Mouse (Mus musculus): ENCODE measurements at regions not wholly inside any gene's neighbourhood (a gene's known extent, or its start where the extent isn't known, plus 50 kb on each side); places are given as distances from the start of the nearest gene placed in this dataset.

DNA sequence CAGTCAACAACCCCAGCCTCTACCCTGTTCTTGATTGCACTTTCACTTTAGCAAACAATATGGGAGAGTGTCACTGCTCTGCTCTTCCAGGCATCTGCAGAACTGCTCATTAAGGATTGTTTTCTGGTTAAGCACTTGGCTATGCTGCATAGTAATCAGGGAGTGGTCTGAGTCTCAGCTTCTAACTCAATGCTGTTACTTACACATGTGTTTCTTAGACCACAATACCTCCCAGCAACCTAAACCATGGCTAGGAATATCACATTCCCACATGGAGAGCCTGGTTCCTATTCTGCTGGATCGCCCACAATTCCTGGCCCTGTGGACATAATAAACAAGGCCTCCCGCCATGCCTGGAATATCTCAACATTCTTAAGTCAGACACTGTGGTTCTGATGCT lies 493.3 kb upstream of the Id2 start:
- Histone ChIP-seq H3K4me3 (ENCODE audit: insufficient read depth, poor library complexity, severe bottlenecking) (no peak overlapping the region), H3K36me3 (ENCODE audit: control insufficient read depth, insufficient read depth) (no peaks in the 10 kb centered on the region), H3K79me2 (ENCODE audit: control insufficient read depth, insufficient read depth) (no peaks in the 10 kb centered on the region), H3K79me3 (ENCODE audit: low read depth) (no peaks in the 10 kb centered on the region), H3K27me3 (ENCODE audit: control insufficient read depth, insufficient read depth, insufficient read length) (no peaks in the 10 kb centered on the region), H3ac (ENCODE audit: control insufficient read depth, insufficient read length, low read depth) (no peak overlapping the region)
- TF ChIP-seq MAX (IDR thresholded peaks at IDR 0.05) = no peak

GRCm38 (mm10) chr12:25585746-25586145 lies 488.8 kb upstream of the Id2 start:
- Histone ChIP-seq H3K79me2 (ENCODE audit: control insufficient read depth, insufficient read depth) (no peaks in the 10 kb centered on the region), H3K4me3 (ENCODE audit: insufficient read depth, poor library complexity, severe bottlenecking) (no peak overlapping the region), H3K27me3 (ENCODE audit: control insufficient read depth, insufficient read depth, insufficient read length) (no peaks in the 10 kb centered on the region), H3ac (ENCODE audit: control insufficient read depth, insufficient read length, low read depth) (no peak overlapping the region), H3K79me3 (ENCODE audit: low read depth) (no peaks in the 10 kb centered on the region), H3K36me3 (ENCODE audit: control insufficient read depth, insufficient read depth) (no peaks in the 10 kb centered on the region)
- TF ChIP-seq USF1 (IDR thresholded peaks at IDR 0.05; ENCODE audit: low read depth) = no peak
- no peak for TF ChIP-seq FOSL1 (IDR thresholded peaks at IDR 0.05; ENCODE audit: insufficient read depth, low read length, poor library complexity, severe bottlenecking)
- TF ChIP-seq MYOG (IDR thresholded peaks at IDR 0.05; ENCODE audit: control insufficient read depth, extremely low read depth, insufficient read length) = no peak
- no peak for TF ChIP-seq CTCF (IDR thresholded peaks at IDR 0.05; ENCODE audit: control insufficient read depth, insufficient read depth, insufficient read length)
- no peak for TF ChIP-seq MYOD1 (IDR thresholded peaks at IDR 0.05; ENCODE audit: control insufficient read depth, insufficient read length, low read depth)
- no peak for TF ChIP-seq MAX (IDR thresholded peaks at IDR 0.05)
- TF ChIP-seq CEBPB (IDR thresholded peaks at IDR 0.05; ENCODE audit: low read depth) = no peak

DNA sequence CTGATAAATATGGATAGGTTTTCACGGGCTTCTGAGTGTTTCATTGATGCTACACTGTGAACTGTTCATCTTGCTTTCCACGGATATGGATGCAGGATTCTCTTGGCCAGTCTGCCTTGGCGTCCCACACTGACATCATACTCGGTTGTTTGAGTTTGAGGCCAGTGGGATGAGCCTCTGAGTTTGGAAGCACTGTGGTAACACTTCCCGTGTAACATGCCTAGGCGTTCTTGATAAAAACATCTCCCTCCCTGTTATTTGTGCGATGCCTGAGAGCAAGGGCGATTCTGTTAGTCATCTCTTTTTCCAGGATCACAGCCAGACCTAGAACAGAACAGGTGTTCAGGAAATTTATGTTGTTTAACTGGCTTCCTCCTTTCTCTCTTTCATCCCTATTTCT lies 482.5 kb upstream of the Id2 start:
- no peak overlapping the region for H3ac ChIP-seq (ENCODE audit: control insufficient read depth, insufficient read length, low read depth)
- no peaks in the 10 kb centered on the region for H3K27me3 ChIP-seq (ENCODE audit: control insufficient read depth, insufficient read depth, insufficient read length)
- no peaks in the 10 kb centered on the region for H3K79me3 ChIP-seq (ENCODE audit: low read depth)
- no peak for TF ChIP-seq MYOG (IDR thresholded peaks at IDR 0.05; ENCODE audit: control insufficient read depth, extremely low read depth, insufficient read length)
- TF ChIP-seq CTCF (IDR thresholded peaks at IDR 0.05; ENCODE audit: control insufficient read depth, insufficient read depth, insufficient read length) = no peak
- no peak for TF ChIP-seq MYOD1 (IDR thresholded peaks at IDR 0.05; ENCODE audit: control insufficient read depth, insufficient read length, low read depth)
- TF ChIP-seq USF1 (IDR thresholded peaks at IDR 0.05; ENCODE audit: low read depth) = no peak
- TF ChIP-seq CEBPB (IDR thresholded peaks at IDR 0.05; ENCODE audit: low read depth) = no peak
- TF ChIP-seq MAX (IDR thresholded peaks at IDR 0.05) = no peak
- TF ChIP-seq FOSL1 (IDR thresholded peaks at IDR 0.05; ENCODE audit: insufficient read depth, low read length, poor library complexity, severe bottlenecking) = no peak
- H3K36me3 ChIP-seq (ENCODE audit: control insufficient read depth, insufficient read depth) = no peaks in the 10 kb centered on the region
- no peaks in the 10 kb centered on the region for H3K79me2 ChIP-seq (ENCODE audit: control insufficient read depth, insufficient read depth)
- H3K4me3 ChIP-seq (ENCODE audit: insufficient read depth, poor library complexity, severe bottlenecking) = no peak overlapping the region

- no peak overlapping the region for H3K4me3 ChIP-seq (ENCODE audit: insufficient read depth, poor library complexity, severe bottlenecking)
- H3K36me3 ChIP-seq (ENCODE audit: control insufficient read depth, insufficient read depth) = no peaks in the 10 kb centered on the region
- H3K27me3 ChIP-seq (ENCODE audit: control insufficient read depth, insufficient read depth, insufficient read length) = no peaks in the 10 kb centered on the region
- no peak overlapping the region for H3ac ChIP-seq (ENCODE audit: control insufficient read depth, insufficient read length, low read depth)
- H3K79me3 ChIP-seq (ENCODE audit: low read depth) = no peaks in the 10 kb centered on the region
- no peaks in the 10 kb centered on the region for H3K79me2 ChIP-seq (ENCODE audit: control insufficient read depth, insufficient read depth)
- no peak for TF ChIP-seq MYOD1 (IDR thresholded peaks at IDR 0.05; ENCODE audit: control insufficient read depth, insufficient read length, low read depth)
- TF ChIP-seq MAX (IDR thresholded peaks at IDR 0.05) = no peak
- no peak for TF ChIP-seq MYOG (IDR thresholded peaks at IDR 0.05; ENCODE audit: control insufficient read depth, extremely low read depth, insufficient read length)
- no peak for TF ChIP-seq USF1 (IDR thresholded peaks at IDR 0.05; ENCODE audit: low read depth)
- TF ChIP-seq CTCF (IDR thresholded peaks at IDR 0.05; ENCODE audit: control insufficient read depth, insufficient read depth, insufficient read length) = no peak
- no peak for TF ChIP-seq CEBPB (IDR thresholded peaks at IDR 0.05; ENCODE audit: low read depth)
- no peak for TF ChIP-seq FOSL1 (IDR thresholded peaks at IDR 0.05; ENCODE audit: insufficient read depth, low read length, poor library complexity, severe bottlenecking)
Observed at GRCm38 (mm10) chr12:25565131-25565530, 468.2 kb upstream of the Id2 start.

GRCm38 (mm10) chr12:25559601-25560000 lies 462.7 kb upstream of the Id2 start:
- no peaks in the 10 kb centered on the region for H3K27me3 ChIP-seq (ENCODE audit: control insufficient read depth, insufficient read depth, insufficient read length)
- H3K36me3 ChIP-seq (ENCODE audit: control insufficient read depth, insufficient read depth) = no peaks in the 10 kb centered on the region
- no peak overlapping the region for H3K4me3 ChIP-seq (ENCODE audit: insufficient read depth, poor library complexity, severe bottlenecking)
- no peaks in the 10 kb centered on the region for H3K79me3 ChIP-seq (ENCODE audit: low read depth)
- H3ac ChIP-seq (ENCODE audit: control insufficient read depth, insufficient read length, low read depth) = no peak overlapping the region
- no peaks in the 10 kb centered on the region for H3K79me2 ChIP-seq (ENCODE audit: control insufficient read depth, insufficient read depth)
- TF ChIP-seq CEBPB (IDR thresholded peaks at IDR 0.05; ENCODE audit: low read depth) (no peak), USF1 (IDR thresholded peaks at IDR 0.05; ENCODE audit: low read depth) (no peak), MYOG (IDR thresholded peaks at IDR 0.05; ENCODE audit: control insufficient read depth, extremely low read depth, insufficient read length) (no peak), CTCF (IDR thresholded peaks at IDR 0.05; ENCODE audit: control insufficient read depth, insufficient read depth, insufficient read length) (no peak), MYOD1 (IDR thresholded peaks at IDR 0.05; ENCODE audit: control insufficient read depth, insufficient read length, low read depth) (no peak), FOSL1 (IDR thresholded peaks at IDR 0.05; ENCODE audit: insufficient read depth, low read length, poor library complexity, severe bottlenecking) (no peak), MAX (IDR thresholded peaks at IDR 0.05) (no peak)

DNA sequence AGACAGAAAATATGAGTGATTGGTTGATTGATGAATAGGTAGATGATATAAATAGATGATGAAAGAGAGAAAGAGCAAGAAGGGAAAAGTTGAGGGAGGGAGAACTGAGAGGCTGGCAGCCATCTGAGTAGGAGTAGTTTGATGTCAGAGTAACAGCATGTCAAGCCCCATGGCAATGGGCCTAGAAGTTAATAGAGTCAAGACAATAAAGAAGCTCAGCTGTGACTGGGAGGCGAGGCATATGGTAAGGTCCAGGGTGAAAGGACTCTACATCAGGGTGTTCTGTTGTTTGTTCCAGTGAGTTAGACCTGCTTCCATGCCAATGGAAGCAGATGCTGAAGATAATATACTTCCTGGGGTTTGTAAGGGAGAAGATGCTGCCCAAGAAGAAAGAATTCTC lies 456.7 kb upstream of the Id2 start:
- Histone ChIP-seq H3K79me2 (ENCODE audit: control insufficient read depth, insufficient read depth) (no peaks in the 10 kb centered on the region), H3ac (ENCODE audit: control insufficient read depth, insufficient read length, low read depth) (no peak overlapping the region), H3K79me3 (ENCODE audit: low read depth) (no peaks in the 10 kb centered on the region), H3K27me3 (ENCODE audit: control insufficient read depth, insufficient read depth, insufficient read length) (no peaks in the 10 kb centered on the region), H3K36me3 (ENCODE audit: control insufficient read depth, insufficient read depth) (no peaks in the 10 kb centered on the region), H3K4me3 (ENCODE audit: insufficient read depth, poor library complexity, severe bottlenecking) (no peak overlapping the region)
- TF ChIP-seq MAX (IDR thresholded peaks at IDR 0.05) = no peak
- no peak for TF ChIP-seq FOSL1 (IDR thresholded peaks at IDR 0.05; ENCODE audit: insufficient read depth, low read length, poor library complexity, severe bottlenecking)
- TF ChIP-seq USF1 (IDR thresholded peaks at IDR 0.05; ENCODE audit: low read depth) = no peak
- no peak for TF ChIP-seq MYOD1 (IDR thresholded peaks at IDR 0.05; ENCODE audit: control insufficient read depth, insufficient read length, low read depth)
- no peak for TF ChIP-seq MYOG (IDR thresholded peaks at IDR 0.05; ENCODE audit: control insufficient read depth, extremely low read depth, insufficient read length)
- no peak for TF ChIP-seq CEBPB (IDR thresholded peaks at IDR 0.05; ENCODE audit: low read depth)
- no peak for TF ChIP-seq CTCF (IDR thresholded peaks at IDR 0.05; ENCODE audit: control insufficient read depth, insufficient read depth, insufficient read length)
